Mouse (Mus musculus): ENCODE results near the gene Hoxa3. TPM values are rescaled to one million over a fixed set of nuclear protein-coding genes. Genes with fewer than 3 reads are reported as not detected.

Gene Hoxa3
- total RNA-seq, 2 experiments from 2014 or later, result 0.48 to 1.0 TPM

DNA sequence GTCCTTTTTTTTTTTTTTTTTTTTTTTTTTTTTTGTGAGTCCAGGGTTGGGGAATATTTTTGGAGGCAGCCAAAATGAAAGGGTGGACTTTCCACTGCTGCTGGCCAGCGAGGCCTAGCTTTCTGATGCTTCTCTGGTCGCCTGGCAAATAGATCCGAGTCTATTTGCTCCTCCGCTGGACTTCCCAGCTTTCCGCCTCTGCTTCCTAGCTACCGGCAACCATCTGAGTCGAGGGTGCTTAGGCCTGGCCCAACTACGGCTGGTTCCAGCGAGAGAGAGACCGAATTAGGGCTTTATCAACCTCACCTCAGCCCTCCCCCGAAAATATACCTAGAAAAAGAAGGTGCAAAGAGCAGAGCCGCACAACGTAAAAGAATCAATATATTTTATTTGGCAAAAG, 9.6 kb upstream of the Hoxa3 start:
- intact Hi-C loops (cut with DNase I), result loop anchor here (10.0 kb wide), 1 partner anchor 838 kb away; no protein-coding TSS in a partner anchor
- no peak for DNase-seq (ENCODE audit: low spot score)

DNA sequence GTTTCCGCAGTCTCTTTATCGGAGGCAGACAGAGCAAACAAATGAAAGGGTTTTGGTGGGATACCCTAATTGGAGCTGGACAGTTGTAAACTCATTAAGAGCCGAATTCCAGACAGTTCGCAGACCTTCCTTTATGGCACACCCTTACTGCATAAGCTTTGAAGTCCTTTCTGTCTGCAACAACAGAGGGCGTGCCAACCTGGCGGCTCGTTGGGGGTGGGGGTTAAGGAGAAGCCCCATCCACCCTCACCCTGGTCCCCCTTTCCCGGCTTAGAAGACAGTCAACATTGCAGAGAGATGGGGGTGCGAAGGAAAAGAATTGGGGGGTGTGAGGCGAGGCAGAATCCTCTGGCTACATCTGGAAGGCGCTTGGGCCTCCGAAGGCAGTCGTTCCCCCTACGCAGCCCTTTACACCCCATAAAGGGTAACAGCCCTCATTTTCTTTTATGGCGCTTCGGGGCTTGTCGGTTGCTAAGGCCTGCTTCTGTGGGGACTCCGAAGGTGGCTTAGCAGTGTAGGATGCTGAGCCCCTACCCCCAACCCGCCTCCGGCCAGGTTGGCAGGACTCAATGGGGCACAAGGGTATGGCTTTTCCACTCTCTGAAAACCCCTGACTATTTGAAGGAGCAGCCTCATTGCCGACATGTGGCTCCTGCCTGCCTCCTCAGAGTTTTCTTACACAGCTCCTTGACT, 9.0 kb upstream of the Hoxa3 start:
- no peak for DNase-seq (ENCODE audit: low spot score)
- intact Hi-C loops (cut with DNase I), result loop anchor here (1.0 to 10.0 kb wide), 3 partner anchors 351 to 837 kb away; no protein-coding TSS in a partner anchor

DNA sequence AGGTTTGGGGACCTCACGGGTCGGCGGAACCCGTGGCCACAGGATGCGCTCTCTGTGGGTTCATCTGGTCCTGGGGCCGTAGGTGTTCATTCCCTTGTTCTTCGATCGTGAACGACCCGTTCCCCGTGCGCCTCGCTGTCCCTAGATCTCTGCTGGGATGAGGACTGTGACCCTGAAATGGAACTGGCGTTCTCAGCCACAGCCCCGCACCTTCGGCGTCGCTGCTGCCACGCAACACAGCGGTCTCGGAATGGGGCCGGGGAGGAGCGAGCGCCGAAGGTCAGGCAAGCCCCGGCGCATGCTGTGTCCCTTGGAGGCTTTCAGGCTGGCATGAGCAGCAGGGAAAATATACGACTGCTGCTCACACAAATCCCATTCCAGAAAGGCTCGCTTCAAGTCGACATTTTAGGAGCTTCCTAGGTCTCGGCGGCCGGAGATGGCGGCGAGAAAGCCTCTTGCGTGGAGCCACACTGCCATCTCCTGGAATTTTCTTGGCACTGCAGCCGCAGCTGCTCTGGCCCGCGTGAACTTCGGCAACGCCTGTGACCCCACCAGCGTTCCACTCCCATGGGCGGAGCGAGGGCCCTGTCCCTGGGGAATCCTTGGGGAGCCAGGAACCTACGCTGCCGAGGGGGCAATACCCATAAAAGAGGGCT, 8.3 kb upstream of the Hoxa3 start, which contains the start of gene Hoxa7:
Gene Hoxa7, minus strand, starts transcription at position 518 of the 656 bp plus-strand sequence.
- intact Hi-C loops (cut with DNase I), result loop anchor here (1.0 to 10.0 kb wide), 3 partner anchors 351 to 837 kb away; no protein-coding TSS in a partner anchor
- peak; percentile 62 for DNase-seq (ENCODE audit: low spot score)

DNA sequence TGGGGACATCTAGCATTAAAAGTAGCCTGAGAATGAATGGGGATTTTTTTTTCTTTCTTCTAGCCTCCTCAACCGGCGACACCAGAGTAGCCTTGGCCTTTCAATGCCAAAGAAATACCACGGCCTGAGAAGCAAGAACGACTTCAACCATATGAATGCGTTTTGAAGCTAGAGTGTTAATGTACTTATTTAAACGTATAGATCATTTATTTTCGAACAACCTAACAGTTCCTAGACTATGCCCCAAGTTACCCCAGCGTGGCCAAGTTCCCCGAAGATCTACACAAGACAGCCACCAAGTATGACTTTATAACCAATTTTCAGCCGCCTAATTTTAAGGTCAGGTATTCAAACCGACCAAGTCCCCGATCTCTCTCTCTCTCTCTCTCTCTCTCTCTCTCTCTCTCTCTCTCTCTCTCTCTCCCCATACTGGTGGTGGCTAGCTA, 7.8 kb upstream of the Hoxa3 start:
- intact Hi-C loops (cut with DNase I), result loop anchor here (1.0 to 10.0 kb wide), 3 partner anchors 350 to 836 kb away; no protein-coding TSS in a partner anchor
- DNase-seq (ENCODE audit: low spot score), result no peak

DNA sequence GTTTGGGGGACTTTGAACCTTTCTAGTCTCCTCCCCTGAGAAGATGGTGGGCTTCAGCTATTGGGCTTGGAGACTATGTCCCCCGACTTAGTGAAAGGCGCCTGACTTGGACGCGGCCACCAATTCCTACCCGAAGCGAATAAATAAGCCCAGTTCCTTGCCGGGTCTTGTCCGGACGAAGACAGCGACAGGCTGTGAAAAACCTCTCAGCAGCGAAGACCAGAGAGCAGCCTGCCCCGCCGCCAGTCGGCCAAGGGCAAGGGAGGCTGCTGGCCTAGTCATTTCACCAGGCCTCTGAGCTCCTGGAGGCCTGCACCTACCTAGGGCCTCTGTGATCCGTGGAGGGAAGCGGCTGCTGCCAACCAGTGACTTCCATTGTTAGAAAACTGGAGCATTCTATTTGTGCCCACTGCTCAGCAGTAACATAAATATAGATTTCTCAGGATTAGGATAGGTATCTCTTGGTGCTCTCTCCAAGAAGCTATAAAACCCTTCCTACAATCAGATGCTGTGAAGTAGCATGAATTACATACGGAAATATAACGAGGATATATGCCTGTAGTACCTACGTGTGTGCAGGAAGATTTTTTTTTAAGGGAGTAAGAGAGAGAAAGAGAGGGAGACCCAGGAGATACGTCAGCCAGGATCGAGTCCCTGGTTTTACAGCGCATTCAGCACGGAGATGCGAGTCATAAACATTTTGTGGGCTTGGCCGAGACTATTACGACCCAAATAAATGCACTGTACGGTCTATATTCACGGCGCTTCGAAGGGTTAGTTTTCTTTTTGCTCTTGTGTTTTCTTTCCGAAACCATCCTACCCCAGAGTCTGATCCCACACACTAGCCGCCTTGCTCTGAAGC, 7.1 kb upstream of the Hoxa3 start:
- intact Hi-C loops (cut with DNase I), result loop anchor here (2.0 to 10.0 kb wide), 2 partner anchors 349 to 835 kb away; no protein-coding TSS in a partner anchor
- DNase-seq (ENCODE audit: low spot score), result no peak

DNA sequence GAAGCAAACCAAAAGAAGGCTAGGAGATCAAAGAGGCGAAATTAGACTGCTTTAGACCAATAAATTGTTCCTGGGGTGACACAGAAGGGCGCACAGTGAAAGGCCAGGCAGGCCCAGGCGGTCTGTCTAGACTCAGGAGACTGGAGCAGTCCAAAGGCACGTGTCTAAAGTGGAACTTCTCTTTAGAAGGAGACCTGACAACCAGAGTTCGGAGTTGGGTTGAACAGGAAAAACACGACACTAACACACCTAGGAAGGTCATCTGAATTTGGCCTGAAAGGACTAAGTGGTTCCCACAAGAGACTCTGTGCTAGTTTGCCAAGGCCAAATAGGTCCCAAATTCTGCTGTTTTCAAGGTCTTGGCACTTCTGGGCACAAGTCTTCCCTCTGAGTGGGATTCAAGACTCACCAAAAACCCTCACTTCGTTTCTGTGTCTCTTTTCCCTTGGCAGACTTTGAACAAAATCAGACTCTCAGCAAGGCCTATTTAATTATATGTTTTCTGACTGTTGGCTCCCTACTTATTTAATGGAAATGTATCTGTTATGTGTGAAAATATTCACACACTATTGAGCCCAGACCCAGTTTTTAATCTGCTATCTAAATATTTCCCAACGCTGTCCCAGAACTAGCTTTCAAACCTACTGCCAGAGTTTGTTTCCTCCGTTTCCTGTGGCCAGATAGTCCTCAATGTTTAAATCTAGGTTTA, 6.3 kb upstream of the Hoxa3 start:
- DNase-seq (ENCODE audit: low spot score), result no peak
- intact Hi-C loops (cut with DNase I), result loop anchor here (5.0 kb wide), 1 partner anchor 1037 kb away; no protein-coding TSS in a partner anchor

DNA sequence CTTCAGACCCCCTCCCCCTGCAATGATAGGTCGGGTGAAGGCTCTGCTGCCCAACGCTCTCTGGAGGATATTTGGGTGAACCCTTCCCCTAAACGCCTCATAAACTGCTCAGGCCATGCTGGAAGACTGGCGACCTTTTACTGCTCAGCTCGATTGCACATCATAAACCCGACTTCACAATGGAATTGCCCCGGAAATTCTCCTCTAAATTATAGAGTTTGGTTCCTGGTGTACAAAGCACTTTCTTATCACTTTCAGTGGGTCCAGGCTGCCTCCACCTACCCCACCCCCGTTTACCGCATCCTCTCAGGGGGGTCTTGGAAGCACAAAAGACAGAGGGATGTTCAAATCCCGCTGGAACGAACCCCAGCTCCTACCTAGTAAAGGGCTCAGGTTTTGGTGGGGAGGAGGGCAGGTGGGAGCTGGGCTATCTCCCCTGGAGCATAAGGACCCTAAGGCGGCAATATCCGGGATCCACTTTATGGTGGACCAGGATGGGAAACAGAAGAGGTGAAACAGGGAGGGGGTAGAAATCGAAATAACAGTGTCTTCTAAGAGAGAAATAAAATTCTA, 5.6 kb upstream of the Hoxa3 start:
- DNase-seq (ENCODE audit: low spot score), result no peak
- intact Hi-C loops (cut with DNase I), result loop anchor here (5.0 kb wide), 1 partner anchor 1036 kb away; no protein-coding TSS in a partner anchor

DNA sequence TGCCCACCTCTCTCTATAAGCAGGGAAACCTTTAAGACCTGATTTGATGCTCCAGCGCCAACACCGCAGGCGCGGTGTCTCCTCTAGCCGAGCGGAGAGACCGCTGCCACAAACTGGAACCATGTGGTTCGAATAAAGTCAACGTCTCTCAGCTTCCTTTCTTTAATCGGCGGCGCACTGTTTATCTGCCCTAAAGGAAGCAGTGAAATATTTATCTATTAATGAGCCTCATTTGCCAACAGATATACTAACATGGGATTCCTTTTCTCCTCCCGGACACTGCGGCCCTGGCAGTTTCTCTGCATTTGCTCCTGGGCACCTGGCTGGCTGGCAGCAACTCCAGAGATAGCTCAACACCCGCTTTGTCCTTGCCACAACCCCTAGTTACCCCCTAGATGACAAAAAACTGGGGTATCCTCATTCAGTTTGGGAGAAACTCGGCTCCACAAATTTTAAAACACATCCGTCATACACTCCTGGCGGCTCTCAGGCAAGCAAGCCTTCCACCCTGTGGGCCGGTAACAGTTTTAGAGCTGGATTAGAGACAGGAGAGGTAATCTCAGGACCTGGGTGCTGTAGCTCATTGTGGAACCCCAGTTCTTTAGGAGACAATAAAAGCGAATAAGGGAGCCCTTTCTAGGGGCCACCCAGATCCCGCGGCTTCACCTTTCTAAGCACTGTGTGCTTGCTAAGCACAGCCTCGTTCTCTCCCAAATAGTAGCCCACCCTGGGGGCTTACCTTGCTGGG, 4.9 kb upstream of the Hoxa3 start:
- intact Hi-C loops (cut with DNase I), result loop anchor here (5.0 kb wide), 1 partner anchor 1036 kb away; no protein-coding TSS in a partner anchor
- no peak for DNase-seq (ENCODE audit: low spot score)

DNA sequence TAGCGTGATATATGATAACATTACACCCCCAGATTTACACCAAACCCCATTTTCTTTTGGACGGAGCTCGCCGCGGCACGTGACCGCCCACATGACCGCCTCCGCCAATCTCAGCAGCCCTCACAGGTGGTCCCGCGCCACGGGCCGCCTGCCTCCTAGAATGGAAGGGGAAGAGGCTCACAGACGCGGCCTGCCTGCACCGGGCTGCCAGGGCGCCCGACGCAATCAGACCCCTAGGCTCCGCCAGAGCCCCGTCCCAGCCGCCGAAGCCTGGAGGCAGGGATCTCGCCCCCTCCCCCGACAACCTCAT, 4.3 kb upstream of the Hoxa3 start:
- intact Hi-C loops (cut with DNase I), result loop anchor here (5.0 kb wide), 1 partner anchor 1035 kb away; no protein-coding TSS in a partner anchor
- no peak for DNase-seq (ENCODE audit: low spot score)

DNA sequence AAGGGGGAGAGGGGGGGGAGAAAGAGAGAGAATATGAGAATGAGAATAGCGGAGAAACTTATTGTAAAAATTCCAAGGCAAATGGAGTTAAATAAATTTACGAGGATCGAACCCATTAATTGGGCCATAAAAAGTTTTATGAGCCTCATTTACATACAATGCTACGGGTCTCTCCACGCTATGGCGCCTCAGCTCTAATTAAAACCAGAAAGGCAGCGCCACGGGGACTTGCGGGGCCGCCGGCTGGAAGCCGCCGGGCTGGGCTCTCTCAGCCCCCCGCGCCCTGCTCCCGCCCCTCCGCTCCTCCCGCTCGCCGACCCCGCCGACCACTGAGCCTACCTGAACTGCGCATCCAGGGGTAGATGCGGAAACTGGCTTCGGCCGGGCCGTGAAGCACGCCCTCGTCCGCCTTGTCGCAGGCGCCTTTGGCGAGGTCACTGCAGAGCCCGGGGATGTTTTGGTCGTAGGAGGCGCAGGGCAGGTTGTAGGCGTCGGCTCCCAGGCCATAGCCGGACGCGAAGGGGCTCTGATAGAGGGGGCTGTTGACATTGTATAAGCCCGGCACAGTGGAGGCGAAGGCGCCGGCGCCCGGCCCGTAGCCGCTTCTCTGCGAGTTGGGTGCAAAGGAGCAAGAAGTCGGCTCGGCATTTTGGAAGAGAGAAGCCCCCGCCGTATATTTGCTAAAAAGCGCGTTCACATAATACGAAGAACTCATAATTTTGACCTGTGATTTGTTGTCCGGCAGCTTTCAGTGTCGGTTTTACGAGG, 3.7 kb upstream of the Hoxa3 start:
- intact Hi-C loops (cut with DNase I), result loop anchor here (5.0 kb wide), 1 partner anchor 1035 kb away; no protein-coding TSS in a partner anchor

DNA sequence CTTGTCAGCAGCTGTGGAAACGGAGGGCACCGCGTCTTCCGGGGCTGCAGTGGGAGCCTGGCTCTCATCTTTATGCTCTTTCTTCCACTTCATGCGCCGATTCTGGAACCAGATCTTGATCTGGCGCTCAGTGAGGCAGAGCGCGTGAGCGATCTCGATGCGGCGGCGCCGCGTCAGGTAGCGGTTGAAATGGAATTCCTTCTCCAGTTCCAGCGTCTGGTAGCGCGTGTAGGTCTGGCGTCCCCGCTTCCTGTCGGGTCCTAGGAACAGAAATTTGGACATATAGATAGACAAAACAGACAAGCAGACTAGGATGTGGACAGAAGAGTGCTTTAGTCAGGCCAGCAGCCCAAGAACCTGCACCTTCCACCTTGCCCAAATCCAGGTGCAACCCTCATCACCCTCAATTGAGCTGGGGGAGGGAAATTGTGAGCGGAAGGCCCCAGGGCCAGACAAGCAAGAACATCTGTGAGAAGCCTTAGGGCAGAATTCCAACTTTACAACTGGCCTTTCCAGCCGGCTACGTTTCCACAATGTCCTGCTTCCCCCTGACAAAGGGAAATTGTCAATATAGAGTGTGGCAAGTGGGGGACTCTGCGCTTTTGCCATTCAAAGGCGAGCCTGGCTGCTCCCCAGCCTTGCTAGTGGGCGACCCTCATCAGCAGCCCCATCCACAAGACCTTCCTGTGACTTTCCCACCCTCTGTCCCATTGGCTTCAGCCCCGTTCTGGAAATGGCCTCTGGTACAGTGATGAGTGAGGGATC, 2.8 kb upstream of the Hoxa3 start:
- intact Hi-C loops (cut with DNase I), result loop anchor here (5.0 kb wide), 1 partner anchor 1034 kb away; no protein-coding TSS in a partner anchor
- DNase-seq (ENCODE audit: low spot score), result no peak

More for the DNA sequence above, 3.7 kb upstream of the Hoxa3 start:
- no peak for DNase-seq (ENCODE audit: low spot score)

DNA sequence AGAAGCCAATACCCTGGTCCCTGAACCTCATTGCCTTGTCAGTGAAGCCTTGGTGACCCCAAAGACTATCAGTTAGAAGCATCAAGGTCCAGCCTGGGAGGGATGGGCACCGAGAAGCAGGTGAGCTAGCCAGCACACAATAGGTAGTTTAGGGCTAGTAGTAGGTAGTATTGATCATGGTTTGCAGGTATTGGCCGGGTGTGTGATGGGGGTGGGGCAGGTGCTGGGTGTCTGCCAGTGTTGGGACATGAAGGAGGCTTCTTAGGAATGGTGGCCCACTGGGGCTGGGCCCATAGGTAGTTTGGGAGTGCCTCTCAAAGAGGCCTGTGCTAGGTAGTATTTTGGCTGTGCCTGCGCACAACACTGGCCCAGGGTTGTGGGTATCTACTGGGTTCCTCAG, 1.9 kb upstream of the Hoxa3 start:
- intact Hi-C loops (cut with DNase I), result loop anchor here (5.0 kb wide), 1 partner anchor 1033 kb away; no protein-coding TSS in a partner anchor
- DNase-seq (ENCODE audit: low spot score), result no peak

DNA sequence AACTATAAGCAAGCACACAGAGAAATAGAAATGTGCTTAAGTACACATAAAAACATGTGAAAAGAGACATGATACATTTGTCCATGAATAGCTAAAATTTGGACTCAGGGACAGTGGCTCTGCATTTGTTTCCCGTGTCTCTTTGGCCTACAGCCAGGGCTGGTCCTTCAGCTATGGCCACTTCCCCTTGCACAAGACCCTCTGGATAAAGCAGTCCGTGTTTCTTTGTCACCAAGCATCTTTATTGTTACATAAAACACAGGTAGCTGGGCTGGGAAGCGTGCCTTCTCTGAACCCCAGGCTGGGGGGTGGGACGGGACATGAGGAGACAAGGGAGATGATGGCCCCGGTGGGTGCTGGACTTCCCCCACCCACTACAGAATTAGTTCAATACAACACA, 1.1 kb upstream of the Hoxa3 start:
- no peak for DNase-seq (ENCODE audit: low spot score)
- intact Hi-C loops (cut with DNase I), result no loop called here

DNA sequence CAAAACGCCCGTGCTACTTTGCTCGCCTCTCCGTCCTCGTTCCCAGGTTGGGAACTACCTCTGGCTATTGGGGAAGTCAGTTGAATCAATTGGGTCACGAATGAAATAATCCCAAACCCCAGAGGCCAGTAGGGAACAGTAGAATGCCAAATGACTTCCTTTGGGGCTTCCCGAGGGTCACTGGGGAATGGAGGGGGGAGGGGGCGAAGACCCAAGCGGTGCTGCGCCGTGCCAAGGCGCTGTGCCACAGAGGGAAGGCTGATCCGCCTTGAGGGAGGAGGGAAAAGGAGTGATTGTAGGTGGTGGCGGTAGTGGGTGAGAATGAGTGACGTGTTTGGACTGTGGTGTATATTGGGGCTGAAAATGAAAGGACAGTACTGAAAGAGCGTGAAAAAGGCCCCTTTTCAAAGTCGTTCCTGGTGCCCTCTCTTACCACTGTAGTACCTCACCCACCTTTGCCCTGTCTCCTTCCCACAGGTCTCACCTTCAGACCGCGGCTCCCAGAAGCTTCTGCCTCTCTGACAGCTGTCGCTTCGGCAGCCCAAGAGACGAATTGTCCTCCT, 499 bp downstream of the Hoxa3 start:
- intact Hi-C loops (cut with DNase I), result no loop called here
- DNase-seq (ENCODE audit: low spot score), result no peak

DNA sequence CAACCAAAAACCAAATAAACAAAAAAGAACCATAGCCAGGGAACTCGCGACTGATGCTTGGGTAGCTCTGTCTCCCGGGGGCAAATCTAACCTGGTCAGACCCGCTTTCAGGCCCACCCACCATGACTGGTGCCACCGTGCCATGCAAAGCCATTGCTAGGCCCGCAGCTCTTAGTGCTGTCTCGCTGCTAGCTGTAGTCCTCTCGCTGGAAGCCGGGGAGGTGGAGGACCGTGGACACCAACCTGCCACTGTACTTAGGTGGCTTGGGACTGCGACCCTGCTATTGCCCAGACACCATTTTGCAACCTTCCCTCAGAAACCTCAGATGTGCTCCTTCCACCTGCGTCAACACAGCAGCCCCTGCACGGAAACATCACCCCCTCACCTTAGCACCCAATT, 1.2 kb downstream of the Hoxa3 start:
- DNase-seq (ENCODE audit: low spot score), result no peak
- intact Hi-C loops (cut with DNase I), result no loop called here

DNA sequence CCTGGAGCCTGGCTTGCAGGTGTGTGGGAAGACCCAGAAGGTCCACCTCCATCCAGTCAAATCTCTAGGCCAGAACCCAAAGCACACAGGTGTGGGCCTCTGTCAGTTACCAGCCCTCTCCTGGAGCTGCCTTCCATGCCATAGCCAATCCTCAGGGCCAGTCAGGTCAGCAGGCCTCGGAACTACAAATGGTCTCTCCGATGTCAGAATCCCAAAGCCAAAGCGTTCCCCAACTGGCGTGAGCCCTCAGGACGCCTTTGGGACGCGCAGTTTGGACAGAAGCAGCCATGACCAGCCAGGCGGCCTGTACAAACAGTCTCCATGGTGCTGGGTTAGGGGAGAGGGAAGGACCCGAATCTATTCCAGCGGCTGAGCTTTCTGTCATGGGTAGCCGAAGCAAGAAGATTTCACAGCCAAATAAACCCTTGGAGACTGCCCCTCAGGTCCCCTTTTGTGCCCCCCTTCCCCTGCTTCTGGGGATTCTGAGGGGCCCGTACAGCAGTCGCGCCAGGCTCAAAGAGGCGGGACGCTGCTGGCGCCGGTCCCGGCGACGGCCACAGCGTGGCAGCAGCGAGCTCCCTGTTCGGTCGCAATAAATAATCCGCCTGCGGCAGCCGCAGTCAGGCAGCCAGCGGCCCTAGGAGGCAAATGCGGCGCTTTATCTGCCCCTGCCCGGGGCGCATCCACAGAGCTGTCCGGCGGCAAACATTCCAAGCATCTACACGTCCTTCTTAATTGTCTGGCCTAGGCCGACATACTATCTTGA, 1.8 kb downstream of the Hoxa3 start:
- intact Hi-C loops (cut with DNase I), result no loop called here
- no peak for DNase-seq (ENCODE audit: low spot score)

All from heart, postnatal 25 days (tissue).